Mouse (Mus musculus): ENCODE data around the gene Ccdc127. TPM values are rescaled to one million over a fixed set of nuclear protein-coding genes. Genes with fewer than 3 reads are reported as not detected.

The Ccdc127 gene
- polyA plus RNA-seq, 1 experiment from 2014 or later, result 51.0 TPM

DNA sequence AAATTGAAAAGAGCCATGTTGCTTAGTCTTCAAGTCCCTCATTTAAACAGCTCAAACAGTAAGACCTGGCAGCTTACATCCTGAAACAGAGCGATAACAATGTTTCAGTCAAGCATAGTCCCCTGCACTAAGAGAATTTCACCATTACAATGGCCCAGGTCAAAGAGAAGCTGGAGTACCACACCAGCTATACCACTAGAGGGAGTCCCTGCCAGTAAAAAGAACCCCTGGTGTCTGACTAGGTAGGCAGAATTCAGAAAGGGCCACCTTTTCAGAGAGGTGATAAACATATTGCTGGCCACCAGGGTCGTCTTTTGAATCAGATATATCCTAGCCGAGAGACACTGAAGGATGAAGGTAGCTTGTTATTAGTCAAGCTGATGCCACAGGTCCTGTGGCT is 9.1 kb upstream of the Ccdc127 start:
- H3K4me2 ChIP-seq, result no peak overlapping the region
- no peaks in the 10 kb centered on the region for H3K9me3 ChIP-seq (replicated peaks)
- H3K36me3 ChIP-seq (ENCODE audit: poor library complexity, severe bottlenecking), result peaks cover 65% of the 10 kb centered on the region
- no peak overlapping the region for H3K27ac ChIP-seq
- 53% methylated on average over 3 of the region's 3 CpGs for WGBS
- no peaks in the 10 kb centered on the region for H3K27me3 ChIP-seq
- H3K9ac ChIP-seq, result no peak overlapping the region
- H3K4me3 ChIP-seq, result no peak overlapping the region
- H3K4me1 ChIP-seq, result no peaks in the 10 kb centered on the region
- ATAC-seq, result peak; percentile 57; the same call in 1 of the 2 replicates

DNA sequence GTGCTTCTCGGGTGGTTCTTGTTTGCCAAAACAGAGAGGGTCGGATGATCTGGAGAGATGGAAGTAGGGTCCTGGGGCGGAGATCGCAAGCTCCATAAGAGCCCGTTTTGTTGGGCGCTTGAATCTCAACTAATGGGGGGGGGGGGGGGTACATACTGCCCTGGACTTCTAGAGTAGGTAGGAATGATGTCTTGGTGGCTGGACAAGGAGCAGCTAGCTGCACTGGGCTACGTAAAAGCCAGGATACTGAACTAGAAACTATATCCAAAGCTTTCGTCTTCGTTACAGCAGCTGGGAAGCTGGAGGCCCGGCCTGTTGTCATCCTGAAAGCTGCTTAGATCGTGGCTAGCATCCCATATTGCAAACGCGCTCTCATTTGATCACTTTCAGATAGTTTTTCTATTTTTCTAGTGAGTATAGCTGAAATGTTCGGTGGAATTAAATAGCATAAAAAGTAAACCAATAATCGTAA is 362 bp downstream of the Ccdc127 start:
- Histone ChIP-seq H3K27me3 (no peaks in the 10 kb centered on the region), H3K9ac (peak overlapping the region; percentile 89), H3K27ac (peak overlapping the region; percentile 61), H3K4me1 (peaks cover 25% of the 10 kb centered on the region), H3K4me2 (peak overlapping the region; percentile 78), H3K4me3 (peak overlapping the region; percentile 67), H3K9me3 (replicated peaks) (no peaks in the 10 kb centered on the region), H3K36me3 (ENCODE audit: poor library complexity, severe bottlenecking) (peaks cover 15% of the 10 kb centered on the region)
- peak; percentile 66 for ATAC-seq
- 2% methylated on average over 15 of the region's 15 CpGs for WGBS

DNA sequence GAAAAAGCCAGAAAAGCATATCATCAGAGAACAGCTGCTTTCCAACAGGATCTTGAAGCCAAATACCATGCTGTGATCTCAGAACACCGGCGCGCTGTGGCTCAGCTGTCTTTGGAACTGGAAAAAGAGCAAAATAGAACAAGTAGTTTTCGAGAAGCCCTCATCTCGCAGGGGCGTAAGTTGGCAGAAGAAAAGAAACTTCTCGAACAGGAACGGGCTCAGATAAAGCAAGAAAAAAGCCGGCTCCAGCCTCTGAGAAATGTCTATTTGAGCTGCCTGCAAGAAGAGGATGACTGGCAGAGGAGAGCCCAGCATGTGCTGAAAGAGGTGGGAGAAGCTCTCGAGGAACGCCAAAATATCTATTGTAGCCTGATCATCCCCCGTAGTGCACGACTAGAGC is 6.4 kb downstream of the Ccdc127 start:
- peaks cover 66% of the 10 kb centered on the region for H3K36me3 ChIP-seq (ENCODE audit: poor library complexity, severe bottlenecking)
- WGBS, result 96% methylated on average over 13 of the region's 13 CpGs
- no peak overlapping the region for H3K27ac ChIP-seq
- H3K9ac ChIP-seq, result no peak overlapping the region
- no peak for ATAC-seq
- H3K4me1 ChIP-seq, result no peaks in the 10 kb centered on the region
- no peak overlapping the region for H3K4me3 ChIP-seq
- H3K9me3 ChIP-seq (replicated peaks), result no peaks in the 10 kb centered on the region
- H3K27me3 ChIP-seq, result no peaks in the 10 kb centered on the region
- H3K4me2 ChIP-seq, result no peak overlapping the region

DNA sequence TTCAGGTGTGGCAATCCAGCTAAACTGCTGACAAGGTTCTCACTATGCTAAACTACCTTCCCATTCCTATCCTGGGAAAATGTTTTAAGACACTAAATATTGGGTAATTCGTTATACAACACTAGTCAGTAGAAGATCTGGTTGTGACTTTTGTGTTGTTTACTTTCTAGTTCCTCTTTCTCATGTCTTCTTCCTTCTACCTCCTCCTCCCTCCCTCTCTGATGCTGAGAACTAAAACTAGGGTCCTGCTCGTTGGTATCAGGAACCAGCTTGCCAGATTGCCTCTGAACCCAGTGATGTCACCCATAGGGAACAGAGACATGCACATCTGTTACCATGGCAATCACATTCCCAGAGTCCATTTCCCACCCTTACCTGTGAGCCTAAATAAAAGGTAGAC is 12.1 kb downstream of the Ccdc127 start:
- 80% methylated on average over 2 of the region's 2 CpGs for WGBS
- Histone ChIP-seq H3K4me1 (no peaks in the 10 kb centered on the region), H3K27ac (no peak overlapping the region), H3K9ac (no peak overlapping the region), H3K9me3 (replicated peaks) (no peaks in the 10 kb centered on the region), H3K4me3 (no peak overlapping the region), H3K36me3 (ENCODE audit: poor library complexity, severe bottlenecking) (peaks cover 55% of the 10 kb centered on the region), H3K4me2 (no peak overlapping the region), H3K27me3 (no peaks in the 10 kb centered on the region)
- ATAC-seq, result no peak

DNA sequence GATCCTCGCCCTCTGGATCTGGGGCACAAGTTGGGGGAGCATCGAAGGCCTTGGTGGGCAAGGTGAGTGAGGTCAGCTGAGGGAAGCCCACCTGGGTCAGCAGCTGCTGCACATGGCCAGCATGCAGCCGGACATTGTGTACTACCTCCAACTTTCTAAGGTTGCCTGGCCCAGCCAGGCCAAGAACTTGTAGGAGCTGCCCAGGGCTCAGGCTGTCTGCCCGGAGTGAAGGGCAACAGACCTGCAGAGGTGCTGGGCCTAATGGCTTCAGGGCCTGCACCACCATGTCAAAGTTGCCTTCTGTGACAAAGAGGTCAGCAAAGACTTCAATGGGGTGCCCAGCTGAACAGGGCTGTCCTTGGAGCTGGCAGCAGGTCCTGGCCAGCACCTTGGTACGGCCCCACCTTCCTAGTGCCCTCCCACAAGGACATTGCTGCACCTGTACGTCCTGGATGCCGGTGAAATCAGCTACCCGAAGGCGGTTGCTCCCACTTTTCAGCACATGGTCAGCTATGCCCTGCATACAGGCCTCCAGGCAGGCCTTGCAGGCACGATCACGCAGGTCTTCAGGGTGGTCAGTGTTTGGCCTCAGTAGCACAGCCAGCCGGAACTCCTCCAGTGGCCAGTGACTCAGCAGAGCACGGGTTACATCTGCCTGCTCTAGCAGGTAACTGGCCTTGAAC is 13.2 kb downstream of the Ccdc127 start:
- 0 out of 2 replicates have a peak, but pooled peaks have one; percentile 30 for ATAC-seq
- H3K9ac ChIP-seq, result no peak overlapping the region

DNA sequence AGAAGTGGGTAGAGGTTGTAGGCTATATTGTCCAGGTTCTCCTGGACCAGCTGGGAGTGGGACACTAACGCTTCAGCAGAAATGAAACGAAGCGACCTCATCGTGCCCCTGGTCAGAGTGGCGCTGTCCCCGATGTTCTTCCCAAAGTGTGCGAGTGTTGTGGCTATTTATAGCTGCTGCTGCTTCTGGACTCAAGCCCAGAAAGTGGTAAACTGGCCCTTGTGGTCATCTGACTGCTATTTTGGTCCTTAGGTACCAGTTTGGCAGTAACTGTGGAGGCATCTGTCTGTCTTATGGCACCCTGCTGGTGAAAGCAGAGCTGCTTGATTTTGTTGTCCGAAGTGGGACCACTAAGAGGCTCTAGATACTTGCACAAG is 13.7 kb downstream of the Ccdc127 start, which contains the start of gene Lrrc14b:
TSS of gene Lrrc14b (minus strand) at position 147 of the 377 bp plus-strand sequence.
- H3K4me3 ChIP-seq, result no peak within 1 kb of the TSS
- no peak for ATAC-seq
- WGBS, result 89% methylated on average over 8 of the region's 8 CpGs
- no peak within 1 kb of the TSS for H3K9ac ChIP-seq
- H3K27me3 ChIP-seq, result no peaks in the 10 kb centered on the region
- no peaks in the 10 kb centered on the region for H3K9me3 ChIP-seq (replicated peaks)
- no peak within 1 kb of the TSS for H3K27ac ChIP-seq
- H3K4me1 ChIP-seq, result no peaks in the 10 kb centered on the region
- H3K4me2 ChIP-seq, result no peak within 1 kb of the TSS
- peaks cover 42% of the 10 kb centered on the region for H3K36me3 ChIP-seq (ENCODE audit: poor library complexity, severe bottlenecking)

More for the DNA sequence above, 13.2 kb downstream of the Ccdc127 start:
- Histone ChIP-seq H3K9me3 (replicated peaks) (no peaks in the 10 kb centered on the region), H3K27me3 (no peaks in the 10 kb centered on the region), H3K36me3 (ENCODE audit: poor library complexity, severe bottlenecking) (peaks cover 46% of the 10 kb centered on the region), H3K4me2 (no peak overlapping the region), H3K4me3 (no peak overlapping the region), H3K27ac (no peak overlapping the region), H3K4me1 (no peaks in the 10 kb centered on the region)
- 89% methylated on average over 13 of the region's 13 CpGs for WGBS

DNA sequence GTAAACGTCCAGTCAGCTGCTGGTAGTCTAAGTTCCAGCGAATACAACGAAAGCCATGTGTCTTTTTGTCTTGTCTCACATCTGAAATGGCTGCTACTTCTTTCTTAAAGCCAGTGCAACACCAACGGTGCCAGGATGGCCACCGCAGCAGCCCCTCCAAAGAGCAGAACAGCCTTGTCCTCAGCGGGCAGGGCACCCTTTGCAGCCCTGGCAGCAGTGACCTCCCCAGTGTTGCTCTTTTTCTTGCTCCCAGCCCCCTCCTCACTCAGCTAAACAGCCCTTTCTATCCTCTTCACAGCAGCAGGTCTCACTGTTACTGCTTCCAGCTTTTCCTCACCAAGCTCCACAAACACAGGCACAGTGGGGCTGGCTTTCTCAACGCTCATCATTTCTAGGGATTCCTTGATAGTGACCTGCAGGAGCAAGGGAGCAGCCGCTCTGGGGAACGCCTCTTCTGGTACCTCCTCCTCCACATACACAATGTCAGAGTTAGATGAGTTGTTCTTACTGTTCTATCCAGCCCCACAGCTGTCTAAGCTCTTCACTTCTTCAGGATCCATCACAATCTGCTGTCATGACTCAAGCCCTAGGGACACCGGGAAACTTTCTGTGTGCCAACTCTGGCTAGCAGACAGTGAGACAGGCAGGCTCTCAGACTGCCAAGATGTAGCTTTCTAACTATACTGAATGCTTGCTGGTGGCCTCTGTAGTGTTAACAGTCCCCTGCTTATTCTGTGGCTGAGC is 31.6 kb downstream of the Ccdc127 start:
- H3K36me3 ChIP-seq (ENCODE audit: poor library complexity, severe bottlenecking), result no peaks in the 10 kb centered on the region
- no peak overlapping the region for H3K4me3 ChIP-seq
- no peak overlapping the region for H3K27ac ChIP-seq
- peaks cover 16% of the 10 kb centered on the region for H3K4me1 ChIP-seq
- no peaks in the 10 kb centered on the region for H3K9me3 ChIP-seq (replicated peaks)
- peak overlapping the region; percentile 38; the same call in 1 of the 2 replicates for H3K9ac ChIP-seq
- 60% methylated on average over 10 of the region's 10 CpGs for WGBS
- H3K4me2 ChIP-seq, result peak overlapping the region; percentile 23
- peak; percentile 67 for ATAC-seq
- 0 out of 2 replicates have a peak, but pooled peaks cover 2% of the 10 kb centered on the region for H3K27me3 ChIP-seq

DNA sequence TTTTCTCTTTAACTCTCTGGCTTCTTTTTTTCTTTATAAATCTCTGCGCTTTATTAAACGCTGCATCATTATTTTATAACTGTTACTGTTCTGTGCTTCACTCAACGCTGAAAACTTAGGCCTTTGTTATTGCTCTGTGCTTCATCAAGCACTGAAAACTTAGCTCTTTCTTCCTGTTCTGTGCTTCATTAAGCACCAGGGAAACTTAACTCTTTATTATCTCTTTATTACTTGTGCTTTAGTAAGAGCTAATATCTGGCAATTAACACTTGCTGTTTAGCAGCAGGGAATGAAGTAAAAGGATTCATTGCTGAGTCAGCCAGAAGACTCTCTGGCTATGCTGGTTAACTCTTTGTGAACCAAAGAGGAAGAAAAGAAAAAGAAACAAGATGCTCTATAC is 32.2 kb downstream of the Ccdc127 start:
- 21% methylated on average over 3 of the region's 3 CpGs for WGBS

DNA sequence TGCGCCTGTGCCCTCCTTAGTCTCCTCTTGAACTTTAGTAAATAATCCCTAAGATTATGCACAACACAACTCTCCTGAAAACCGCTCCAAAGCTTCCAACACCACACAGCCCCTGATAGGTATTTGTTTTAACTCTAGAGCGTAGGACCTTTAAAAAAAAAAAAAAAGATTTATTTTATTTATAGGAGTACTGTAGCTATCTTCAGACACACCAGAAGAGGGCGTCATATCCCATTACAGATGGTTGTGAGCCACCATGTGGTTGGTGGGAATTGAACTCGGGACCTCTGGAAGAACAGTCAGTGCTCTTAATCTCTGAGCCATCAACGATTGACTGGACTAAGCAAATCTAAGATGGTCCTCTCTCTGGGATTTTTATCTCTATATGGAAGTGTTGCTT is 39.6 kb downstream of the Ccdc127 start:
- Histone ChIP-seq H3K4me3 (peak overlapping the region; percentile 63), H3K9ac (no peak overlapping the region)
- WGBS, result 78% methylated on average over 6 of the region's 6 CpGs

More for the DNA sequence above, 32.2 kb downstream of the Ccdc127 start:
- Histone ChIP-seq H3K9ac (no peak overlapping the region), H3K27ac (no peak overlapping the region), H3K4me1 (peaks cover 16% of the 10 kb centered on the region), H3K36me3 (ENCODE audit: poor library complexity, severe bottlenecking) (no peaks in the 10 kb centered on the region), H3K9me3 (replicated peaks) (no peaks in the 10 kb centered on the region), H3K4me3 (no peak overlapping the region), H3K27me3 (0 out of 2 replicates have a peak, but pooled peaks cover 2% of the 10 kb centered on the region), H3K4me2 (peak overlapping the region; percentile 23; the same call in 1 of the 2 replicates)
- peak; percentile 38 for ATAC-seq

DNA sequence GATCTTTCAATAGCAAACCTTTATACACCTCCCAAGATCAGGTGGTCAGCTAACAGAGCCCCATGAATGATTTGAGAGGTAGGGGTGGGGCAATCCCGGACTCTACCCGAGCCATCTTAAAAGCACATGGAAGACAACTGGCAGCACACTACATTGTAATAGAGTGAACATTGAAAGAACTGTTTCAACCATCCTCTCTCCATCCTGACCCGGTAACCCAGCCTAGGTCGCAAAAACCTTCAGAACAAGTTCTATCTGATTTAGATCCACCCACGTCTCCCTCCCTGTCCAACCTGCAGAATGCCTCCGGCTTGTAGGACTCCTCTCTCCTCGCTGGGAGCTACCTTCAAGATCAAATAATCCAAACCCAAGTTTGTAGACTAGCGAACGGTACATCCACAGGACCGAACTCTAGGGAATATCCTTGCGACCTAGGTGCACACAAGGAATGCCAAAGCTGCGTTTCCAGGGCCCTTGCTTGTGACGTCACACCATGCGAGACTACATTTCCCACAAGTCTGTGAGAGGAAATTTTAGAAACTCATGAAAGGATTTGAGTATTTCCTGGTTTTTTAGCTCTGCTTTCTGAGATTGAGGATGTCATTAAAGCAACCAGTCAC is 40.4 kb downstream of the Ccdc127 start, which contains the start of gene Zfp72:
TSS of gene Zfp72 (minus strand) at position 466 of the 620 bp plus-strand sequence.
- no peaks in the 10 kb centered on the region for H3K9me3 ChIP-seq (replicated peaks)
- peak within 1 kb of the TSS; percentile 63 for H3K4me3 ChIP-seq
- no peaks in the 10 kb centered on the region for H3K27me3 ChIP-seq
- H3K27ac ChIP-seq, result no peak within 1 kb of the TSS
- no peaks in the 10 kb centered on the region for H3K36me3 ChIP-seq (ENCODE audit: poor library complexity, severe bottlenecking)
- H3K4me1 ChIP-seq, result peaks cover 5% of the 10 kb centered on the region; the same call in 1 of the 2 replicates
- H3K4me2 ChIP-seq, result peak within 1 kb of the TSS; percentile 70
- 2% methylated on average over 14 of the region's 14 CpGs for WGBS
- ATAC-seq, result peak; percentile 95
- H3K9ac ChIP-seq, result peak within 1 kb of the TSS; percentile 63

More for the DNA sequence above, 39.6 kb downstream of the Ccdc127 start:
- Histone ChIP-seq H3K27me3 (no peaks in the 10 kb centered on the region), H3K4me1 (peaks cover 5% of the 10 kb centered on the region; the same call in 1 of the 2 replicates), H3K9me3 (replicated peaks) (no peaks in the 10 kb centered on the region), H3K4me2 (peak overlapping the region; percentile 70), H3K36me3 (ENCODE audit: poor library complexity, severe bottlenecking) (no peaks in the 10 kb centered on the region), H3K27ac (no peak overlapping the region)
- ATAC-seq, result no peak

DNA sequence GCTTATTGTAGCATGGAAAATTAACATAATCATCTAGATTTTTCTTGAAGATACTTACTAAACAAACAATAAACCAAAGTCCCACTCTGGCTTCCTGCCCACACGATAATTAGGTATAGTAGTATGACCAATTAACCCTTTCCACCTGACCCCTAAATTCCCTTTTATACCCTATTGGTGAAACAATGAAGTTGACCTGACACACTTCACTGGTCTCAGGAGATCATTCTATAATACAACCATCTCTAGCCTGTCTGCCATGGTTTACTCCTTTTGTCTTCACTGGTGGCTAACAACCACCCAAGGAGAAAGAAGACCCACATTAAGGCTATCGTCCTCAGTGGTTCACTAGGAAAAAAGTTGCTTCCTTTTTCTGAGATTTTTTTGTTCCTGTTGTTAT is 41.0 kb downstream of the Ccdc127 start:
- Histone ChIP-seq H3K9me3 (replicated peaks) (no peaks in the 10 kb centered on the region), H3K4me3 (no peak overlapping the region), H3K4me1 (peaks cover 5% of the 10 kb centered on the region; the same call in 1 of the 2 replicates), H3K36me3 (ENCODE audit: poor library complexity, severe bottlenecking) (no peaks in the 10 kb centered on the region), H3K9ac (no peak overlapping the region), H3K27me3 (no peaks in the 10 kb centered on the region), H3K4me2 (no peak overlapping the region), H3K27ac (no peak overlapping the region)
- ATAC-seq, result peak; percentile 41
- 79% methylated on average over 2 of the region's 2 CpGs for WGBS

Data from forebrain, embryonic 13.5 days (tissue).